Mouse (Mus musculus): Measurements from ENCODE around the gene Cers4. TPM values are rescaled to one million over a fixed set of nuclear protein-coding genes. Genes with fewer than 3 reads are reported as not detected.

The Cers4 gene
- 1 to 10 TPM in 1 of 2 experiments, under 1 TPM in 1; 0.37 to 2.0 TPM for polyA plus RNA-seq (2012; fragmentation: generic; extraction: Trizol)

GRCm38 (mm10) chr8:4492851-4493685 is at the start of gene Cers4:
Gene Cers4 (plus strand): TSS chr8:4493026.

Other genes starting within 250 kb of the Cers4 start
- gene Tgfbr3l, start 244.8 kb upstream of the Cers4 start, polyA plus RNA-seq (2012; fragmentation: generic; extraction: Trizol) = 1 to 10 TPM in 1 of 2 experiments, under 1 TPM in 1; 0.40 to 6.6 TPM
- 10 to 100 TPM; 52.6 to 62.2 TPM for gene Snapc2, start 239.9 kb upstream of the Cers4 start, polyA plus RNA-seq (2012; fragmentation: generic; extraction: Trizol)
- gene Ctxn1, start 233.8 kb upstream of the Cers4 start, polyA plus RNA-seq (2012; fragmentation: generic; extraction: Trizol) = 10 to 100 TPM; 46.2 to 69.6 TPM
- 10 to 100 TPM in 1 of 2 experiments, 1 to 10 TPM in 1; 9.3 to 42.5 TPM for gene Timm44, start 217.1 kb upstream of the Cers4 start, polyA plus RNA-seq (2012; fragmentation: generic; extraction: Trizol)
- gene Ccl25, start 167.8 kb upstream of the Cers4 start, polyA plus RNA-seq (2012; fragmentation: generic; extraction: Trizol) = 10 to 100 TPM in 1 of 2 experiments, 1 to 10 TPM in 1; 2.7 to 12.2 TPM
- gene Elavl1, start 167.6 kb upstream of the Cers4 start, polyA plus RNA-seq (2012; fragmentation: generic; extraction: Trizol) = 10 to 100 TPM; 18.1 to 38.4 TPM
- gene Zfp958, start 120.1 kb downstream of the Cers4 start, polyA plus RNA-seq (2012; fragmentation: generic; extraction: Trizol) = 1 to 10 TPM in 1 of 2 experiments, under 1 TPM in 1; 0.13 to 1.7 TPM

Data from C3H10T1/2 (cell line).